ENCODE assay signal across 15 mouse cellular contexts in genomic region chr6:51272136-51272736, GRCm38 (mm10).
DNase-seq lines count a peak whose midpoint lies in the region; ATAC-seq lines count a peak whose summit lies in the region.
"Had no signal": no experiment of that assay in that cellular context is flagged by ENCODE, and none has a peak within 500 bp of the region (broad histone marks: within the 10 kb centered on the region; RNA-seq: fewer than 3 reads in every experiment).

No protein-coding gene starts in this region.

- H3K36me3 ChIP-seq in forebrain, embryonic 14.5 days (ENCODE audit: control insufficient read depth, insufficient read depth, low read length), result no peaks in the 10 kb centered on the region
- H3K36me3 ChIP-seq in forebrain, embryonic 13.5 days (ENCODE audit: poor library complexity, severe bottlenecking), result no peaks in the 10 kb centered on the region
- H3K36me3 ChIP-seq in hindbrain, embryonic 16.5 days (ENCODE audit: control insufficient read depth, insufficient read depth, low read length), result no peaks in the 10 kb centered on the region
- no peaks in the 10 kb centered on the region for H3K36me3 ChIP-seq in liver, embryonic 16.5 days (ENCODE audit: control insufficient read depth, insufficient read depth)
- H3K36me3 ChIP-seq: limb, embryonic 15.5 days had no signal

- no peak overlapping the region for H3K4me3 ChIP-seq in forebrain, embryonic 14.5 days (ENCODE audit: low read depth, low read length)
- H3K4me3 ChIP-seq in forebrain, embryonic 13.5 days, result no peak overlapping the region
- no peak overlapping the region for H3K4me3 ChIP-seq in hindbrain, embryonic 16.5 days (ENCODE audit: low read length)
- H3K4me3 ChIP-seq in liver, embryonic 16.5 days (ENCODE audit: low read depth, low read length), result no peak overlapping the region

- H3K27me3 ChIP-seq in forebrain, embryonic 14.5 days (replicated peaks; ENCODE audit: control insufficient read depth, insufficient read depth, low read length), result peaks cover 7% of the 10 kb centered on the region; the same call in 1 of the 2 replicates
- peaks cover 16% of the 10 kb centered on the region; the same call in 1 of the 2 replicates for H3K27me3 ChIP-seq in forebrain, embryonic 13.5 days
- H3K27me3 ChIP-seq in hindbrain, embryonic 16.5 days (replicated peaks; ENCODE audit: control insufficient read depth, insufficient read depth, low read length), result no peaks in the 10 kb centered on the region; the same call in 1 of the 2 replicates
- no peaks in the 10 kb centered on the region for H3K27me3 ChIP-seq in liver, embryonic 16.5 days (ENCODE audit: control insufficient read depth, insufficient read depth, low read depth, low read length)
- H3K27me3 ChIP-seq: limb, embryonic 15.5 days had no signal

- no peak for ATAC-seq in forebrain, embryonic 14.5 days
- ATAC-seq in forebrain, embryonic 13.5 days, result no peak
- peak; percentile 18; the same call in 1 of the 2 replicates for ATAC-seq in hindbrain, embryonic 16.5 days
- ATAC-seq in liver, embryonic 16.5 days (ENCODE audit: low read depth), result peak; percentile 51

- no peak overlapping the region for H3K4me2 ChIP-seq in forebrain, embryonic 14.5 days (ENCODE audit: low read length)
- no peak overlapping the region for H3K4me2 ChIP-seq in forebrain, embryonic 13.5 days
- peak overlapping the region; percentile 16; the same call in 1 of the 2 replicates for H3K4me2 ChIP-seq in hindbrain, embryonic 16.5 days (ENCODE audit: low read length)
- H3K4me2 ChIP-seq in liver, embryonic 16.5 days (ENCODE audit: low read depth, low read length), result peak overlapping the region; percentile 14

- H3K9me3 ChIP-seq in forebrain, embryonic 14.5 days (replicated peaks; ENCODE audit: control insufficient read depth, low read length), result no peaks in the 10 kb centered on the region
- H3K9me3 ChIP-seq in forebrain, embryonic 13.5 days (replicated peaks), result no peaks in the 10 kb centered on the region
- H3K9me3 ChIP-seq in hindbrain, embryonic 16.5 days (ENCODE audit: control insufficient read depth, low read length), result no peaks in the 10 kb centered on the region
- H3K9me3 ChIP-seq in liver, embryonic 16.5 days (replicated peaks; ENCODE audit: control insufficient read depth, low read length), result no peaks in the 10 kb centered on the region
- H3K9me3 ChIP-seq: limb, embryonic 15.5 days had no signal

- peaks cover 8% of the 10 kb centered on the region for H3K4me1 ChIP-seq in forebrain, embryonic 14.5 days (ENCODE audit: control insufficient read depth, insufficient read depth, low read length)
- H3K4me1 ChIP-seq in forebrain, embryonic 13.5 days, result peaks cover 18% of the 10 kb centered on the region
- peaks cover 12% of the 10 kb centered on the region; the same call in 1 of the 2 replicates for H3K4me1 ChIP-seq in hindbrain, embryonic 16.5 days (ENCODE audit: control insufficient read depth, insufficient read depth, low read depth, low read length)
- H3K4me1 ChIP-seq in liver, embryonic 16.5 days (ENCODE audit: control insufficient read depth, low read depth, low read length), result peaks cover 2% of the 10 kb centered on the region

- peak; percentile 8 for DNase-seq in forebrain, embryonic 14.5 days (ENCODE audit: low spot score)
- DNase-seq in retina, embryonic 14.5 days (ENCODE audit: low spot score), result peak; percentile 68
- no peak for DNase-seq in cerebellum, adult 11 months
- DNase-seq in cerebellum, postnatal 36 days, result no peak
- DNase-seq in cerebellum, postnatal 14 days, result no peak
- DNase-seq: adrenal gland, adult 8-10 months; cerebellum, adult 18-20 months; kidney, adult 8-10 months; layer of hippocampus, adult 9-11 months; right cerebral cortex, postnatal 25 days; thymus, adult 2 months had no signal

- WGBS in forebrain, embryonic 14.5 days, result 88% methylated on average over 19 of the region's 19 CpGs
- WGBS in forebrain, embryonic 13.5 days, result 83% methylated on average over 19 of the region's 19 CpGs
- 73% methylated on average over 19 of the region's 19 CpGs for WGBS in hindbrain, embryonic 16.5 days
- 77% methylated on average over 19 of the region's 19 CpGs for WGBS in liver, embryonic 16.5 days (ENCODE audit: insufficient replicate concordance)

- no peak overlapping the region for H3K27ac ChIP-seq in forebrain, embryonic 14.5 days (ENCODE audit: low read depth, low read length)
- no peak overlapping the region for H3K27ac ChIP-seq in forebrain, embryonic 13.5 days
- H3K27ac ChIP-seq in hindbrain, embryonic 16.5 days (ENCODE audit: low read depth, low read length), result peak overlapping the region; percentile 8; the same call in 1 of the 2 replicates
- peak overlapping the region; percentile 12; the same call in 1 of the 2 replicates for H3K27ac ChIP-seq in liver, embryonic 16.5 days (ENCODE audit: low read length)

- no peak overlapping the region for H3K9ac ChIP-seq in forebrain, embryonic 14.5 days (ENCODE audit: low read length)
- H3K9ac ChIP-seq in forebrain, embryonic 13.5 days, result no peak overlapping the region
- no peak overlapping the region for H3K9ac ChIP-seq in hindbrain, embryonic 16.5 days (ENCODE audit: low read depth, low read length)
- H3K9ac ChIP-seq in liver, embryonic 16.5 days (ENCODE audit: low read depth, low read length), result no peak overlapping the region
- H3K9ac ChIP-seq: limb, embryonic 15.5 days had no signal

Comparison
In these comparisons a context has a peak if more than half of its experiments do, and no peak if none do; other contexts are left out.
1. ATAC-seq: peak in hindbrain, embryonic 16.5 days (single experiment) and liver, embryonic 16.5 days (single experiment); none in forebrain, embryonic 14.5 days (single experiment) and forebrain, embryonic 13.5 days (single experiment).
2. DNase-seq: peak in forebrain, embryonic 14.5 days (single experiment) and retina, embryonic 14.5 days (single experiment); none in cerebellum, adult 11 months (single experiment), cerebellum, postnatal 36 days (0 of 2) and cerebellum, postnatal 14 days (0 of 2).
3. H3K27ac ChIP-seq: peak in hindbrain, embryonic 16.5 days (single experiment) and liver, embryonic 16.5 days (single experiment); none in forebrain, embryonic 14.5 days (single experiment) and forebrain, embryonic 13.5 days (single experiment).
4. H3K4me2 ChIP-seq: peak in hindbrain, embryonic 16.5 days (single experiment) and liver, embryonic 16.5 days (single experiment); none in forebrain, embryonic 14.5 days (single experiment) and forebrain, embryonic 13.5 days (single experiment).